Mouse (Mus musculus) thymus, postnatal 14 days (tissue): ENCODE measurements at regions not wholly inside any gene's neighbourhood (a gene's known extent, or its start where the extent isn't known, plus 50 kb on each side); places are given as distances from the start of the nearest gene placed in this dataset.

ENCODE experiments used
- DNase-seq: peaks from one replicate; pipeline ENCODE4 v3.0.0; 2021

DNA sequence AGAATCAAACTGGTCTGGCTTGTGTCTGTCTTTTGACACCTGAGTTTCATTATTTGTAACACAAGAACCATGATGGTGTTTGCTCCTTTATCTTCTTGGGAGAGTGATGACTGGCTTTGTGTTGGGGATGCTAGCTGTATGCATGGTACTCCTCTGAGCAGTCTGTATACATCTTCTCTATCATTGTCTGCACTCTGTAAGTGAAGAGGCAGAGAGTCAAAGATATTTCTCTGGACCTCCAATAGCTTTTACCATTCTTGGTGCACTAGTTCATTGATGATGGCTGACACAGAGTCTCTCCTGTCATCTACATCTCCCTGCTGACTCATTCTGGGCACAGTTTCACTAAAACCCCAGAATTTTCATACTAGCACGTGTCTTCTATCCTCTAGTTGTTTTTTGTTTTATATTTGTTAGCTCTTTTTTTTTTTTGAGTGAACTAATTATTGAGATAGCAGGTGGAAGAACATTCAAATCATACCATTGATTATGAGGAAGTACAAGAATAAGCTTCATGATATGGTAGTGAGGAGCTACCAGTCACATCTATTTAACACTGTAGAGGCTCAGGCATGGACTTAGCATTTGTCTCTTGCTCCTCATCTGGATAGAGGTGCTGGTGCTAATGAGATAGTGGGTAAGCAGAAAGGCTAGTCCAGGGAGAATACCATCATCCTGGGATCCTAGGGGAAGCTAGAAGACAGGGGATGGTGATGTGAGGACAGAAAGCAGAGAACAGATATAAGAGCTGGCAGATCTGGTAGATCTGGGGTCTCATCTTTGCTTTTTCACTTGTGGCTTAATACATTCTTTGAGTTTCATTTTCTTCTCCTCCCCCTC lies 1402.9 kb upstream of the A1bg start:
- no peak for DNase-seq

DNA sequence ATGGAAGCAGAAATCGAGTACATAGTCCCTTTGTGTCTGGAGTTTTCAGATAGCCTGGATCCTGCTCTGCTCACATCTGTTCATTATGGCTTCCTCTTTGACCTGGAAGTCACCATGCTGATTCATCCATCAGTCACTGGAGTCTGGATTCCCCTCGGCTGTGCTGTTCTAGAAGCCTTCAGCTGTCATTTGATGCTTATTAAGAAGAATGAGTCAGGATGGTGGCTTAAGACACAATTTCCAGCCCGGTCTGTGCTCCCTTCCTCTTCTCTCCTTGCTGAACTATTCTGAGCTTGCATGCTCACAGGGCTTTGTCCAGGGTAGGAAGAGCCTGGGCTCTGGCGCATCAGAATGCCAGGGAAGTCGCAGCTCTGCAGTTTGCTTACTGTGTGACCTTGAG lies 1398.2 kb upstream of the A1bg start:
- no peak for DNase-seq

DNA sequence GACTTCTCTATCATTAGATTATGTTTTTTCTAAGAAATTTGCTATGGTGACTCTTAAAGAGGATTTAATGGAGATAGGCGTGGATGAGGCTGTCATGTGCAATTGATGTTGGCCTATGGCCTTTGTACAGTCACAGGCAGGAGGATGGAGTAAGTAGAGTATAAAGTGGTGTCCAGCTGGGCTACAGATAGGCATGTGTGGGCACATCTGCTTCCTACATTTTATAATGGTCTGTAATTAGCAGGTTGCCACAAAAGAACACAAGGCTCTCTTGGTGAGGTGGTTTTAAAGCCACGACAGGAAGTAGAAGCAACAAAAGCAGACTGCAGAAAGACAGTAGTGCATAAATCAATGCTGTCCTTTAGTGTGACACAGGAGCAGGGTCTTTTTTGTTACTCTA lies 1391.6 kb upstream of the A1bg start:
- no peak for DNase-seq

DNA sequence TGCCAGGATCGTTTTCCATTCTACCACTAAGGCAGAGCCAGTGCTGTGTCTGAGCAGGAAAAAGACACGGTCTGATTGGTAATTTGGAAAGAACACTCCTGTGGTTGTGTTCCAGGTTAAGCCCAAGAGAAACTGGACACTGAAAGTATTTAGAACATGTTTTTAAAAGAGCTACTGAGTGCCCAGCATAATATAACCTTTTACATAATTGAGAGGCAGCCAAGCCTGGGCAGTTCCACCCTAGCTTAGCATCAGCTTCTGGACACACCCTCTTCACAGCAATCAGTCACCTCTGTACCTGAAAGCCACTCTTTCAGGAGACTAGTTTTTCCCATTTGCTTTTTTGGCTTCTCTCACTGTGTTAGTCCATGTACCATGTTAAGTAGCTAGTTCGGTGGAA lies 1379.4 kb upstream of the A1bg start:
- no peak for DNase-seq

DNA sequence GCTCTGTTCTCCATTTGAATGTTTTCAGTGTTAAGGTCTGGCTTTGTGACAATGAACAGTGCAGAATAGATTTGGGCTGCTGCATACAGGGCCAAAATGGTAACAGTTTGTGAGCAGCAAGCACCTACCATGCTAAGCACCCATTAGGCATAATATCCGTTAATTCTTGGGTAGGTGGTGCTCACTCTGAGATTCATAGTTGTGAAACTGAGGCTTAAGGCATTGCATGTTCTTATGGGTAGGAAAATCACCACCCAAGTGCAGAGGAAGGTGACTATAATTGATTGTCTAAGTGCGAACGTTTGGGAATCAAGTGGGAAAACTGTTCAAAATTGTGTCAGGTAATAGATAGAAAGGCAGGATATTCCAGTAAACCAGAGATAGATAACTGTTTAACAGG lies 1378.8 kb upstream of the A1bg start:
- no peak for DNase-seq

DNA sequence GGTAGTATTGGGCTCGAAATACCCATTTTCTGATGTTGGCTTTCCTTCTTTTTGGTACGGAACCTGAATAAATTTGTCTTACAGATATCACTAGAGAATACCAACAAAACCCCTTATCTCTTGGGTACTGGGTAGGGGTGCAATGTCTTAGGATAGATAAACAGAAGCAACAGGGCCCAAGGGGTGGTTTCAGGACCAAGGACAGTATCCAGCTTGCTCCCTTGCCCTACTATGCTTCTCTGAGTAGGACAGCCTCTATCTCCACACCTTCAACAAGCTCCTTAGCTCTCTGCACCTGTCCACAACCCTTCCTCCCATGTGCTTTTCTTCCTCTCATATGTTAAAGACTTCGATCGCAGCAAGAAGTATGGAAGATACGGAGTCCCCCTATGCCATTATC lies 1374.3 kb upstream of the A1bg start:
- peak; percentile 6 for DNase-seq

DNA sequence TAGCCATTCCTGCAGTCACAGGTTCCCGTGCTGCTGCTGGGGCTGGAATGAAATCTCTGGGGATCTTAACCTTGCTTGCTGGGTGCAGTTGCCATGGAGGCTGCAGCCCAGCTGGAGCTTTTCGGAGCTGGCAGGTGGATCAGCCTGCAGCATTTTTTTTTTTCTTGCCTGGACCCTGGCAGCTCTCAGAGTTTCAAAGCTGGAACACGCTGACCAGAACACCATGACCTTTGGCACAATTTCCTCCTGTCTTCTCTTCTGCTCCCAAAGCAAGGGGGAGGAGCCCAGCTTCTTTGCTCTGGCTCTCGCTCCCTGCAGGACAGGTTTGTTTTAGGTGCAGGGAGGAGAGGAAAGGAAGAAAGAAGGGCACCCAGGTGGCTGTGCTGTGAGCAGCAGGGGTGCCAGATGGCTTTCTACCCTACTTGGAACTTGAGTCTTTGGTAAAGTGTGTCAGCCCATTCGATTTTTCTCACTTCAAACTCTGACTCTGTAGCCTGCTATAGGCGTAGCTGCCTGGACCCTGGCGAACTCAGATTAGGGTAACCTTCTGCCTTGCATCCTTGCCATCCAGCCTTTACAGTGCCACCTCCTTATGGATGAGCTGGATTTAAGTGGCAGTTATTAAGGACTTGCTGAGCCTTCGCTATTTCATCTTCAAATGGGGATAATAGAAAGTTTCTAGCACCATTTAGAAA lies 1372.6 kb upstream of the A1bg start:
- peak; percentile 9 for DNase-seq

DNA sequence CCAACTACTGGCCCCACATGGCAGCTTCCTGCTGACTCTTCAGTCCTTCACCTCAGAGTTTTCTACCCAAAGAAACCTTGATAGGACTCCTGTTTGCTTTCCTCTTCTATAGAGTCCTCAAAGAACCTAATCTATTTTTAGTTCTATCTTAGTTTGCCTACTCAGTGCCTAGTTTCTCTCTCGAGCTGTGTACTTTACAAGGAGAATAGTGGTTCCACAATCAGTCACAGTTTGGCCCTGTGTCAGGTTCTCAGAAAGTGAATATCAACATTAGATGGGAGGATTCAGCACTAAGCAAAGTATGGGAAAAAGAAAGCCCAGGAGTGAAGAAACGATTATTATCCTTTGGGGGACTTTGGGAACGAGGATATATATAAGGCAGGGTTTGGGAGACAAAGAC lies 1372.0 kb upstream of the A1bg start:
- no peak for DNase-seq

DNA sequence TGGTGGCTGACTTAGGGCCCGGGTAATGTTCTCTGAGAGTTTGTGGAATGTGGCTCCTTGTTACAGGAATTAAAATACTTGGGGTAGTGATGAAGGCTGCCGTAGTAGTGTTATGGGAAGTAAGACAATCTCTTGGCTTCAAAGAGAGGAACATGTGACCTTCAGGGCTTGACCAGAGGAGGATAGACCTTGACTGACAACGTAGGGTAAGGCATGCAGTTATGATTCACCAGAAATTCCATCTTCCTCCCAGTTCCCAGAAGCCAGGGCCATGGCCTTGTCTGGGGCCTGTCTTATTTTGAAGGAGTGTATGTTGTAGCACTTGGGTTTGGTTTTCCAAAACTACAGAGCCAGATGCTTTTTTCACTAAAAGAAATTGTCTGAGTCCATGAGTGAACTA lies 1370.1 kb upstream of the A1bg start:
- no peak for DNase-seq

DNA sequence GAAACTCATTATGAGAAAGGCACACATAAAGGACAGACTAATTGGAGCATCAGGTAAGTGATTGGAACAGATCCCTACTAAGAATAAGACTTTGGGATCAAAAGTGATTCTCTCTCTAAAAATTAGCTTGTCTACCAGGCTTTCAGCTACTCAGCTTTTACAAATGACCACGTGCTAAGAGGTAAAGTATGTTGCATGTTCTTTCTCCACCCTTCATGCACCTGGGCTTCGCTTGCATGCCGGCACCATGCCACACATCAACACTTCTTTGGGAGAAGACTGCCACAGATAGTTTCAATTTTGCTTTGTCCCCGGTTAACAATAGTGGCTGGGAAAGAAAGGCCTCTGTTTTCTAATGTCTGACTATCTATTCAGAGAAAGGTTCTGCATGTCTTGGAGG lies 1367.9 kb upstream of the A1bg start:
- DNase-seq: no peak

DNA sequence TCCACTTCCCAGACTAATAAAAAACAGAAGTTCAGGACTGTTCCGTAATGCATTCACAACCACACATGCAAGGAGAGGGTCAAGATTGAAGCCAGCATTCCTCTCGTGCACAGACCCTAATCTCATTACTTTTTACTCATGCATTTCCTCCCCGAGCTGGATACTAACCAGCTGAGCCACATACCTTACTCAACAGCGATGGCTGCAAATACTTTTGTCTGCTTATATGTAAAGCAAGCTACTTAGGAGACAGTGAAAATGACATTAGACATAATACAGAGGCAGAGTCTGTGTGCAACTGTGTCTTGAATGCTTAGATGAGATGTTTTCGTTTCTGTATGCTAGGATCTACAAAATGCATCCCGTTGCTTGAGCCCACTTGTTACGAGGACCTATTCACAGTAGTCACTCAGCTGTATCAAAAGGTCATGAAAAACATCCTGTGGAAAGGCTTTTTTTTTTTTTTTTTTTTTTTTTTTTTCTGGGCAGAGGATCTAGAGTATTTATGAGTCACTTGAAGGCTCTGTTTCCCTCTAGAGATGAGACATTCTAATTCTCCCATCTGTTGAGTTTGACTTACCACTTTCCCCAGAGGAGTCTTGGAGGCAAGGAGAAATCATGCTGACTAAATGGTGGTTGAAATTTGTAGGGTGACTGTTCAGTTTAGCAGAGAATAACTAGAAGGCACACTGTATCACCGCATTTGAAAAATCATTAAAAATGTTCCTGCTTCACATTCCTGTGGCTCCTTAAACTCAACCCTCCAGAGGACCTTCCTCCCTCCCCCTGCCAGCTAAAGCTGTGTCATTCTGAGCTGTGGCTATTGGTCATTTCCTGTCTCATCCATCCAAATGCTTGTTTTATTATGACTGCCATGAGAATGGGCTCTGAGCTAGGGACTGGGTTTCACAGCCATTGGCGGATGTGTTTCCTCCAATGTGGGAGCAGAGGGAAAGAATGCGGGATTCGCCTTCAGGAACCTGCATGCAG lies 1364.1 kb upstream of the A1bg start:
- no peak for DNase-seq

DNA sequence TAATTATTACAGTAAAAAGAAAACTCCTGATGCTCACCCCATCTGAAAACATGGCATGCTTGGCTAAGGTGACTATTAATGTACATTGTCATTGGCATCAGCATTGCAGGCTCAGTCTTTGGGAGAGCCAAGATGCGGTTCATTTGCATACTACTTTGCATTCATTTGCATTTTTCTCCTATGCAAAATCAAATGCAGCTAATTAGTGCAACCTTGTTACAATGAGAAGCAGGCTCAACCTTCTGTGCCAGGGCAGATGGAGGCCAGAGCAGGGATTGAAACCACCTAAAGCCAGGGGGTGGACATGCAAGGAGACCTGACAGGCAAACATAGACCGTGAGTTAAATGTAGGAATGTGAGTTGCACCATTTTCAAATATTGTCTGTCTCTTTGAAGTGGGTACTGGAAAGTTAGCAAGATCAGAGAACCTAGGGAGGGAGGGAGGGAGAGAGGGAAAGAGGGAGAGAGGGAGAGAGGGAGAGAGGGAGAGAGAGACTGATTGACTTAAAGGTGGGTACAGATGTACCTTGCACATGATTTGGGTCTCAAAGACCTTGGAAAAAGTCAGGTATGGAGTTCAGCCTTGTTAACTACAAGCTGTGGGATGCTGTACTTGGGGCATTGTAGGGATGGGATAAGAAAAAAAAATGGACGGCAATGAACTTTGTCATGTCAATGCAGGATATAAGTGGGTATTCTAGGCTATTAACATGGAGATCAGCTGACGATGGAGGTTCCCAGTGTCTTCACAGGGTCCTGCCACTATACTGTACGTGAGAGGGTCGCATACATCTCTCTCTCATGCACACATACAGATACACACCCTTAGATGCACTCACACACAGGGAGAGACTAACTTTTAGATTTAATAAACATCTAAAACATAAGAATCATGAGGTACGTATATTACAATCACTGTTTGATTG lies 1362.1 kb upstream of the A1bg start:
- no peak for DNase-seq

DNA sequence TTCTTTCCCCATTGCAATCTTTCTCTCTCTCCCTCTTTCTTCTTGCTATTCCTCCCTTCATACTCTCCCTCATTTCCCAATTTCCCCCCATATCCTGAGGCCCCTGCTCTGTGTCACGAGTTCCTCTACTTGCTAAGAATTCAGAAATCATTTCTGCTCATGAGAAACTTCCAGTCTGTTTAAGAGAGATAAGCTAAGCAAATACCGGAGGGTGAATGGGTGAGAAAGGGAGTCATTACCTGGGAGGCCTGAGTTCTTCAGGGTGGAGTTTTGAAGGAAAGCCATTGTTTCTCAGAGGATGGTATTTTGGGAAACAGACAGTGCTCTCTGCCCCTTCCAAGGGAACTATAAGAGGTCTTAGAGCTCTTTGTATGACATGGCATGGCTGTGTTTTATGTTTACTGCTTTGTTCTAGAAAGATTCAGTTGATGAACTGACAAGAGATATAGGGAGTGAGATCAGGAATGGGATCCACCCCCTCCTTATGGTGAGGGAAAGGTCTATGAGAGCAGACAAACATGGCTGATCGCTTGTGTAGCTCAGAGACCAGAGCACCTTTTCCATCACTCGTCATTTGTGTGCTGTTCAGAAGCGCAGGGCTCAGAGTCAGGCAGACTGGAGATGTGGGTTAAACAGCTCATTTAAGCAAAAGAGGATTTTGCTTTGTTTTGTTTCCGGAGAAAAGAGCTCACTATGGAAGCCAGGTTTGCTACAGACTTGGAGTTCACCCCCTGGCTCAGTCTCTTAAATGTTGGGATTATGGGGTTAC lies 1361.0 kb upstream of the A1bg start:
- no peak for DNase-seq

DNA sequence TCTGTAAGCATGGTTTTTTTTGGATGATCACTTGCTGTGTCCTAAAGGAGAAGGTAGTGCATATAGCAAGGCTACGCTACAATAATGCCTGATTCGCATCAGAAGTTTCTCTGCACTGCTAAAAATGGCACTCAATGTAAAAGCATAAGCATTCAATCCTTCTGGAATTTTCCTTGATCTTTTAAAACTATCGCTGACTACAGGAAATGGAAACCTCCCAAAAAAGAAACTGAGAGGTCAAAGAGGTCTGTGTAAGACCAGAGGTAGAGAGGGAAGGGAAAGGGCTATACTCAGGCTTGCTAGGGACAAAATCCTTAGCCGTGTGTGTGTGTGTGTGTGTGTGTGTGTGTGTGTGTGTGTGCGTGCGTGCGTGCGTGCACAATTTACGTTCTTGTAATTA lies 1359.8 kb upstream of the A1bg start:
- DNase-seq: no peak

DNA sequence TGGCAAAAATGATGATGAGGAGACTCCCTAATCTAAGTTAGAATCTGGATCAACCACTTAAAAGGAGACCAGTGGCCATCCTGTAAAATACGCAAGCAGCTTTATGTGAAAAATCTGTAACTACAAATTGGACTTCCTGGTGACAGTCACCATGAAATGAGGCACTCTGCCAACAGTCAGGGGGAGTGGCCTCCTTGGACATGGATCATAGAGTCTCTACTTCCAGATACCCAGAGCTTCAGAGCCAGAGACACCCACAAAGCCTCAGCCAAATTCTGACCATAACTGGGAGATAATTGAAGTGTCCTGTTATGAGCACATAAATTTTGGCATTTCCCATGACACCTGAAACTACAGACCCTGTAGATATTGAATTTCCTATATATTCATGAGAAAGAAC lies 1359.3 kb upstream of the A1bg start:
- no peak for DNase-seq

DNA sequence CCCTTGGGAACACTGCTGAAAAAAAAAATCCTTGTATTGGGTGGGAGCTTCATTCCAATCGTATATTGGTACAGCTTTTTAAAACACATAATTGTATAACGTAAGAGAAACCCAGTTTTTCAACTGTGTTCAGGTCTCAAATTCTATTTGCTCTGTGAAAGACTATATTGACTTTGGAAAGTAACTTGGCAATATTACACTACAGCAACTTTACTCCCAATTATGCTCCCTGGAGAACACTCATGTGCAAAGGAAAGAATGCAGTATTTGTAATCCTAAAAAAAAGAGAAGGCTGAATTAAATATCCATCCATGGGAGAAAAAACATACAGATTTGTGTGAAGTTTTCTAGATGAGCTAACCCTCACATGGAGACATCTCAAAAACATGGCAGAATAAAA lies 1356.7 kb upstream of the A1bg start:
- DNase-seq: no peak

DNA sequence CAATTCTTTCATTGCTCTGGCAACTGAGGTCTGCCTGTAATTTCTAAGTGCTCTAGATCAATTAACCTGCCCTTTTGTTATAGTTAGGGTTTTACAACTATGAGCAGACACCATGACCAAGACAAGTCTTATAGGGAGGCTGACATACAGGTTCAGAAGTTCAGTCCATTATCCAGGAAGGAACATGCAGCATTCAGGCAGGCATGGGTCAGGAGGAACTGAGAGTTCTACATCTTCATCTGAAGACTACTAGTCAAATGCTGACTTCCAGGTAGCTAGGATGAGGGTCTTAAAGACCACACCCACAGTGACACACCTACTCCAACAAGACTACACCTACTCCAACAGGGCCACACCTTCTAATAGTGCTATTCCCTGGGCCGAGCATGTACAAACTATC lies 1352.0 kb upstream of the A1bg start:
- no peak for DNase-seq

DNA sequence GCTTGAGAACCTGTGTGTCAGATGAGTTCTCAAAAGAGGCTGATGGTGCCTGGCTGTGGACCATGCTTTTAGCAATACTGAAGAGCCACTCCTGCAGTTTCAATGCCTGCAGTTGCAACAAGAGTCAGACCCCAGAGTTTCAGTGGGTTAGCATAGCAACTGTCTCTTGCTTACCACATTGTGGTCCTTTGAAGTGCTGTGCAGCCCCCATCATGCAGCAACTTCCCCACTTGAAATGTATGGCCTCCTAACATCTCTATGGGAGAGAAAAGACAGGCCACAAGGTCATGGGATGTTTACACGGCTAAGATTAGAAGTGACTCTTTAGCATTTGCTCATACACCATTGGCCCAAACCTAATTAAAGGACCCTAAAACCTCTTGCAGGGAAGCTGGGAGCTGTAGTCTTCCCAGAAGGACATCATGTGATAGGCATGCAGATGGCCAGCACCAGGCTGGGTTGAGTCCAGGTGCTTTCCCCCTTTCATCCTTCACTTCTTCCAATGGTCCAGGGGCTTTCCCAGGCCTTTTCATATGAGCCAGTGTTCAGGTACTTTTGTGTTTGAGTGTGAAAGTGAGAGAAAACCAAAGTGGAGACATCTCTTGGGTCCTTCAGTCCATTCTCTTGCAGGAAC lies 1351.2 kb upstream of the A1bg start:
- DNase-seq: no peak

DNA sequence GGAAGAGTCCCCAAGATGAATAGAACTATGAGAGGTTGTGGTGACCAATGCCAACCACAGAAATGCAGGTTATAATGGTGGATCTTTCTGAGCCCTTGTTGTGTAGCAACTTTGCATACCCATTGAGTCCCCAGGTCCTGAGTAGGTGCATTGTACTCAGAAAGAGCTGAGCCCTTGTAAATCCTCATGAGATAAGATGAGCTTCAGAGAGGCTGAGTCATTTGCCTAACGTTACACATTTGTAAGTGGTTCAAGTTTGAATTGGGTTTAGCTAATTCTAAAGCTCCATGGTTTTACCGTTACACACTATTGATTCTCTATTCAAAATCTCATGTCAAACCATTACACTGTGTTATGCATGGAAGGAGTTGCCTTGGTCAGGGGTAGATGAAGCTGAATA lies 1349.9 kb upstream of the A1bg start:
- no peak for DNase-seq

DNA sequence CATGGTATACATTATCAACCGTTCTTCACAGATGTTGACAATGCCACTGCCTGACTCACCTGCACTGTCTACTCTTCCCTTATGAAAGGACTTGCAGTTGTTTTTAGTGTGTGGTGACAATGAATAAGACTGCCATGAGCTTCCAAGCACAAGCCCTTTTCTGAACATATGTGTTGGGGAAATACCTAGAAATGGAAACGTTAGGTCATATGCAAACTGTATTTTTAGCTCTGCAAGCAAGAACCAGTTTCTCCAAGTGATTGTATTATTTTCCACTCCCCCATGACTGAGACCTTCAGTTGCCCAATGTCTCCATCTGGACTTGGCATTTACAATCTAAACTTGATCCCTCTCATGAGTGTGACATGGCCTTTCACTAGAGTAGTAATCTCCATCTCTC lies 1348.6 kb upstream of the A1bg start:
- no peak for DNase-seq

DNA sequence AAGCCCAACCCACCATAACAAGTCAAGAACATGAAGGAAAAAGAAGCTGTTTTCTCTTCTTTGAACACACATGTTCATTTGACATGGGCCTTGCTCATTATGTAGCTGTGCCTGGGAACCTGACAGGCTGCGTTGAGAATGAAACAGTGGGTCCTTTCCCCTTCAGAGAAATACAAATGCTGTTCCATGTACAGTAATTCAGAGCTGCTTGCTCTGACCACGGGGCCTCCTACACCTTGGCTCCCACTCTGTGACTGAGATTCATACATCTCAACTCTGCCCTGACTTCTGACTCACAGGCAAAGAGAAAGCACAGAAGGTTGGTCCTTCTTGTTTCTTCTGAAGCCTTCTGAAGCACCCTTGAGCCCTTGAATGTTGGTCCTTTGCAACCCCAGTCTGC lies 1345.4 kb upstream of the A1bg start:
- no peak for DNase-seq
